Mouse (Mus musculus) lung, adult 2 months (tissue): Measurements from ENCODE around the gene Scn4a.

Experiments
- CTCF ChIP-seq: fragments of 200-500 bp; IDR thresholded peaks from 2 replicates; pipeline ENCODE4 v1.5.1; 2011; ENCODE audit warnings: mild to moderate bottlenecking, low read length, control low read depth; ENCODE audit not compliant: insufficient read depth
- POLR2A ChIP-seq: fragments of 200-500 bp; IDR thresholded peaks from 2 replicates; pipeline ENCODE4 v1.6.1; 2011; ENCODE audit warnings: low read depth, mild to moderate bottlenecking, control low read depth, low read length, borderline replicate concordance; ENCODE audit errors: extremely low read depth

- no peak for TF ChIP-seq POLR2A
- no peak for TF ChIP-seq CTCF
Measured at GRCm38 (mm10) chr11:106286206-106286605, 66.9 kb downstream of the Scn4a start.
